Mouse (Mus musculus) spleen, postnatal 4 days (tissue): ENCODE results near the gene Kcnk6.
"Not testable (repeated sequence)": the region's sequence is repeated elsewhere in the genome, so short reads cannot be mapped to it uniquely, and the experiment has no call there.

Experiments
- DNase-seq, 2 experiments: peaks; one replicate each; pipeline ENCODE4 v3.0.0; 2022; ENCODE audit warnings: low spot score in 2 of 2

The Kcnk6 gene

DNA sequence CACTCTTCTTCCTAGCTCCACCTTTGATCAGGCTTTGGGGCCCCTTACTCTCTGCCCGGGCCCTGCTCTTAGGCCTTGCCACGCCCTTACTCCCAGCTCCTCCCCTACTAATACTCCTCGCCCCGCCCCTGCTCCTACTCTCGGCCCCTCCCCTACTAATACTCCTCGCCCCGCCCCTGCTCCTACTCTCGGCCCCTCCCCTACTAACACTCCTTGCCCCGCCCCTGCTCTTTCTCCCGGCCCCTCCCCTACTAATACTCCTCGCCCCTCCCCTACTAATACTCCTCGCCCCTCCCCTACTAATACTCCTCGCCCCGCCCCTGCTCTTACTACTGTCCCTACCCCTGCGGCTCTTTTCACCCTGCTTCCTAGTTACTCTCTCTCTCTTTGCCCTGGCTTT is 21.3 kb downstream of the Kcnk6 start:
- peak; percentile 62 to 70 for DNase-seq

DNA sequence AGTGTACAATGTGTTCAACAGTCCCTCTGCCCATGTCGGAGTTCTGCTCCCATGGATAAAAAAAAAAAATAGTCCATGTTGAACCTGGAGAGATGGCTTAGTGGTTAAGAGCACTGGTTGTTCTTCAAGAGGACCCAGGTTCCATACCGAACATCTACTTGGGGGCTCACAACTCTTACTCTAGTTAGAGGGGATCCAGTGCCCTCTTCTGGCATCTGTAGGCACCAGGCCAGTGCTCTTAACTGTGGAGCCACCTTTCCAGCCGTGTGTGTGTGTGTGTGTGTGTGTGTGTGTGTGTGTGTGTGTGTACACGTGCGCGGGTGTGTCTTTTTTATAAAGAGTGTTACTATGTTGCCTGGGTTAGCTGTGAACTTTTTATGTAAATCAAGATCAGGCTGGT is 29.7 kb downstream of the Kcnk6 start:
- DNase-seq = no peak

DNA sequence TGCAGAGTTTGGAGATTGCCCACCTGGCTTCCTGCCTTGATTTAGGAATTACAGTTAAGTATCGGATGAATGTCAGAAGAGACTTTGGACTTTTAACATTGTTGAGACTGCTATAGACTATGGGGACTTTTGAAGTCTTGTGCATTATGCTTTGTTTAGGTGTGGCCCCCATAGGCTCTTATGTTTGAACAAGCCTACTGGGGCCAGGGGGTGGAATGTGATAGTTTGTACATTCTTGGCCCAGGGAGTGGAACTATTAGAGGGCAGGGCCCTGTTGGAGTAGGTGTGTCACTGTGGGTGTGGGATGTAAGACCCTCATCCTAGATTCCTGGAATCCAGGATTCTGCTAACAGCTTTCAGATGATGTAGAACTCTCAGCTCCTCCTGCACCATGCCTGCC is 38.1 kb downstream of the Kcnk6 start:
- not testable (repeated sequence) for DNase-seq

DNA sequence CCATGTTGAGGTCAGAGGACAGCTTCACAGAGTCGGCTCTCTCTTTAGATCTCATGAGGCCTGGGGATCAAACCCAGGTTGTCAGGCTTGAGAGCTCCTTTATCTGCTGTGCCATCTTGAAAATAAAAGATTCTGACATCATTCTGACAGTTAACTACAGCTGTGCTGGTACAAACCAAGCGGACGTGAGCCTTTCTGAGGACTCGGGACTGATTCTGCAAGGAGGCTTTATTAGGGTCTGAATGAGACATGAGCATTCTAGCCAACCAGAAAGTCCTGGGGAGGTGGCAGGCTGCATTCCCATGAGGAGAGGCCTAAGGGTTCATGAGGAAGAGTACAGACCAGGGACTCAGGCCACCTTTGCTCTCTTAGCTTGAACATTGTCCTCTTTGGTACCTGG is 51.0 kb downstream of the Kcnk6 start:
- DNase-seq = not testable (repeated sequence)

DNA sequence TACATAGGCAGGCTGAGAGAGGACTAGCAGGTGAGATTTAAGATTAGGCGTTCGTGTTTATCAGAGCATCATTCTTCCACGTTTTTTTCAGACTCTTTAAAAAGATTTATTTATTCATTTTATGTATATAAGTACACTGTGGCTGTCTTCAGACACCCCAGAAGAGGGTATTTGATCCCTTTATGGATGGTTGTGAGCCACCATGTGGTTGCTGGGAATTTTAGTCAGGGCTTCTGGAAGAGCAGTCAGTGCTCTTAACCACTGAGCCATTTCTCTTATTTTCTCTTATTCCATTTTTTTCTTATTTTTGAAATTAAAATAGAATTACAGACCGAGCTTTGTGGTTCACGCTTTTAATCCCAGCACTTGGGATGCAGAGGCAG is 51.5 kb downstream of the Kcnk6 start:
- DNase-seq = no peak

DNA sequence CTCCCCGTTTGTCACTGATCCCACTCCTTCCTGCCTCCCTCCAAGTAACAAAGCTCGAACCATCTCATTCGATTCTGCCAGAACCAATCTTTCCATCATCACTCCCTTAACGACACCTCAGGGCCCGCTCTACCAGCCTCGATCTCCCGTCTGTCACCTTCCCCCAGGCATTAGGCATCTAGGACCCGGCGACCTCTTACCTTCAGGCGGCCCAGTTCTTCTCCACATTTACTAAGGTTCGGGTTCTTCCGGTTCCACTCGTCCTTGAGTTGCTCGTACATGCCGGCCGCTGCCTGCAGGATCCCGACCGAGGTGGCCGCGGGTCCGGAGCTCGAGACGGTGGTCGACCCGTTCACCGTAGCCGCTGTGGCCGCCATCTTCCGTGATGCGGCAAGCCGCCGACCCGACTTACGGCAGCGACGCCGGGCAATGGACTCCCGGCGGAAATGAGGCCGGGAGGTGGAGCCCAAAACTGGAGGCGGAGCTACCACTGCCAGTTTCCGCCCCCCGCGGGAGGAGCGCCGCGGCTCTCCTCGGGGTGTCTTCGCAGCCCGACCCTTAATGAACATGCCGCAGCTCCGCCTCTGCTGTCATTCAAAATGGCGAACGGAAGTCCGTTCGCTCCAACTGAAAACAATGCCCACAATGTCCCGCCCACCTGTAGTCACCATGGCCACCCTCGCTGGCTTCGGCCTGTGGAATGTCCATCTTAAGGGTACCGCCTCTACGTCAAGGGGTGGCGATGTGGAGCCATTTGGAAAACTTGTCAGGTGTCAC is 52.0 kb downstream of the Kcnk6 start, which contains the start of gene Psmd8:
TSS of gene Psmd8 (minus strand) at position 625 of the 777 bp plus-strand sequence.
- peak; percentile 95 to 96 for DNase-seq

DNA sequence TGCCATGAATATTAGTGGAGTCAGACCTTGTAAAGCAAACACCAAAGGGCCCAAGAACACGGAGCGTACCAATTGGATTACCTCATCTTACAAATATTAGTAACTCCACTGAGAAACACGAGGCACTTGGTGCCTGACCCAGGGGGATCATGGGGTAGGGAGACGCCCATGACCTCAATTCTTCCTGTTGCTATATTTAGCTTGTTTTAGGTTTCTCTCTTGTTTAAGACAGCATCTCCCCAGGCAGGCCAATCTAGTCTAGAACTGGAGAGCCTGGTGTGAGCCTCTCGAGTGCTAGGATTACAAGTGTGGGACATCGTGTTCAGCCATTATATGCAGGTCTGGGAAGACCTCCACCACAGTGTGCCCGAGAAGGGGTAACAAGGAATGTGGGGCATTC is 53.0 kb downstream of the Kcnk6 start:
- DNase-seq = no peak

DNA sequence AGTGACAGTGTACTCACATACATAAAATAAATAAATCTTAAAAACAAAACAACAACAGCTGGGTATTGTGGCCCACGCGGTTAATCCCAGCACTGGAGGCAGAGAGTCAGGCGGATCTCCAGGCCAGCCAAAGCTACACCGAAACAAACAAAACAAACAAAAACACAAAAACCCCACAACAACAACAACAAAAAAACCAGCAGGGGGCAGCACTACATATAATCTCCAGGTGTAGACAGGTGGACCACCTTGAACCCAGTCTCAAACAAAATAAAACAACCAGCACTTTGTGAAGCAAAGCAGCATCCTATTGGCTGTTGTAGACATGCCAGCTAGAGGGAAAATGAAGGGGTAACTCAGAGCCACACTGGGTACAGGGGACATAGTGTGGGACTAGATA is 54.2 kb downstream of the Kcnk6 start:
- DNase-seq = no peak

DNA sequence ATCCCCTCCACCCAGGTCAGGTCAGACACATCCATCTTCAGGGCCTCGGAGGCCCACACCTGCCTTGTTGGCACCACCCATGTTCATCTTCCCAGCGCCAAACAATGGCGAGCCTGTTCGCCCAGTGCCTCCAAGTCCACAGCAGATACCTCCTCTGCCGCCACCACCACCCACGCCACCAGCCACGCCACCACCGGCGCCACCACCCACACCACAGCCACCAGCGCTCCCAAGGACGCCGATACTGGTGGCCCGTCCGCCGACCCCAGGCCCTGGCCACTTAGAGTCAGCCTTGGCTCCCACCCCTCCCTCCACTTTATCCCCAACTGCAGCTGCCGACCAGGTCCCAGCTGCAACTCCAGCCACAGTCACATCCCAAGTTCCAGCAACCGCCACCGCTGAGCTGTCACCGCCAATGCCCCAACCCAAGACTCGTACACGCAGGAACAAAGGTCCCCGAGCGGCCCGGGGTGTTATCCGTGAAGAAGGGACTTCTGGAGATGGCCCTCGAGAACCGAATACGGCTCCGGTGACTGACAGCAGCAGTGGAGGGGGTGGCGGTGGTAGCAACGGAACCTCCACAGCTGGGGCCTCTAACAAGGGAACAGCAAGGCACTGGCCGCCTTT is 59.8 kb downstream of the Kcnk6 start:
- DNase-seq = no peak
